Comparison of ENCODE assay signal across 8 mouse cellular contexts in genomic region chr7:118995007-118995406, GRCm38 (mm10). TPM values are rescaled to one million over a fixed set of nuclear protein-coding genes. Genes with fewer than 3 reads are reported as not detected.
DNase-seq lines count a peak whose midpoint lies in the region; ATAC-seq and TF ChIP-seq lines count a peak whose summit lies in the region.

TSS of gene Gprc5b (minus strand) at chr7:118995211.

- H3K4me3 ChIP-seq in ES-E14 (ENCODE audit: insufficient read depth in 1 of 2, low read depth in 1 of 2, low read length in 2 of 2, poor library complexity in 1 of 2, severe bottlenecking in 1 of 2) = peak within 1 kb of the TSS; percentile 75 to 84

- peak; percentile 69 to 77 for ATAC-seq in hematopoietic stem cell, adult 5-6 weeks (replicated peaks in 1 of 2; ENCODE audit: insufficient read depth in 1 of 2, low FRiP score in 2 of 2, low TSS enrichment in 1 of 2, low read depth in 1 of 2, poor library complexity in 2 of 2, severe bottlenecking in 2 of 2)

- peak; percentile 68 for DNase-seq in ES-E14 (ENCODE audit: low read depth, low spot score)
- DNase-seq in cerebellum, adult 18-20 months = peak; percentile 90 to 91
- peak; percentile 78 for DNase-seq in forelimb bud, embryonic 11.5 days (ENCODE audit: low read depth, low spot score)
- peak; percentile 79 to 89 for DNase-seq in layer of hippocampus, postnatal 10 days (ENCODE audit: low spot score in 2 of 2)
- peak; percentile 91 for DNase-seq in lung, postnatal 14 days
- DNase-seq in retina, embryonic 14.5 days (ENCODE audit: low spot score) = peak; percentile 93
- peak; percentile 92 to 93 for DNase-seq in thymus, postnatal 36 days

- peaks cover 2 to 22% of the 10 kb centered on the region in 2 experiments; a peak in 3 of 4 replicates for H3K4me1 ChIP-seq in ES-E14 (ENCODE audit: control insufficient read depth in 2 of 2, insufficient read depth in 2 of 2, low read length in 2 of 2, poor library complexity in 1 of 2)

- H3K9me3 ChIP-seq in ES-E14 (ENCODE audit: control insufficient read depth, insufficient read depth, low read depth, low read length) = no peaks in the 10 kb centered on the region

- H3K27ac ChIP-seq in ES-E14 (ENCODE audit: insufficient read depth, low read depth, low read length, poor library complexity, severe bottlenecking) = no peak within 1 kb of the TSS

- in situ Hi-C loops in ES-E14 (cut with MboI; ENCODE audit: low sequenced_read_pairs in 2 of 2, unreplicated experiment in 2 of 2) = loop anchor here (5.0 to 10.0 kb wide), 3 partner anchors 120 to 230 kb away; no protein-coding TSS in a partner anchor

- no peaks in the 10 kb centered on the region for H3K36me3 ChIP-seq in ES-E14 (ENCODE audit: control insufficient read depth, insufficient read depth, low read length, poor library complexity, severe bottlenecking)

- H3K9ac ChIP-seq in ES-E14 (ENCODE audit: insufficient read depth, low read depth, low read length, poor library complexity, severe bottlenecking) = peak within 1 kb of the TSS; percentile 76

TF ChIP-seq in ES-E14, 5 proteins besides CTCF, POLR2A, EP300 and RAD21:
- TF ChIP-seq CHD2 (IDR thresholded peaks at IDR 0.05; ENCODE audit: low read depth, low read length) (no peak), MAFK (IDR thresholded peaks at IDR 0.05; ENCODE audit: insufficient read depth, low read depth, low read length) (no peak), ZC3H11A (IDR thresholded peaks at IDR 0.05; ENCODE audit: borderline replicate concordance, low read depth, low read length) (no peak), HCFC1 (IDR thresholded peaks at IDR 0.05; ENCODE audit: borderline replicate concordance, insufficient read depth, low read length) (no peak), ZNF384 (IDR thresholded peaks at IDR 0.05; ENCODE audit: low read depth, low read length) (no peak)

RNA-seq across cellular contexts. Expression of gene Gprc5b, which starts in this region (rescaled TPM):
- total RNA-seq in ES-E14 (2012; rRNA removed) = 7.3 and 22.3 TPM in 2 replicates
- total RNA-seq in hematopoietic stem cell, adult 5-6 weeks (2017) = 23.8 and 28.0 TPM in 2 replicates
- total RNA-seq in layer of hippocampus, postnatal 10 days (2021) = 10 to 100 TPM; 43.1 to 44.1 TPM
